Mouse (Mus musculus) lung, adult 2 months (tissue): ENCODE results near the gene Tada2b. TPM values are rescaled to one million over a fixed set of nuclear protein-coding genes. Genes with fewer than 3 reads are reported as not detected.

Experiments used
- DNase-seq: peaks from one replicate; pipeline ENCODE4 v3.0.0; 2022
- H3K4me1 ChIP-seq: fragments of 200-500 bp; 2 replicates; pipeline ENCODE4 v1.6.1; 2011; ENCODE audit warnings: low read length; ENCODE audit not compliant: control insufficient read depth, insufficient read depth
- H3K4me3 ChIP-seq: fragments of 200-500 bp; replicated peaks from 2 replicates; pipeline ENCODE3; 2011; ENCODE audit warnings: low read depth, mild to moderate bottlenecking, control low read depth, low read length; ENCODE audit errors: extremely low read depth
- CTCF ChIP-seq: fragments of 200-500 bp; IDR thresholded peaks from 2 replicates; pipeline ENCODE4 v1.5.1; 2011; ENCODE audit warnings: mild to moderate bottlenecking, low read length, control low read depth; ENCODE audit not compliant: insufficient read depth
- POLR2A ChIP-seq: fragments of 200-500 bp; IDR thresholded peaks from 2 replicates; pipeline ENCODE4 v1.6.1; 2011; ENCODE audit warnings: low read depth, mild to moderate bottlenecking, control low read depth, low read length, borderline replicate concordance; ENCODE audit errors: extremely low read depth
- WGBS: fragments of 180-500 bp; shearing (Covaris S2); methylation state at CpG from one replicate; pipeline ENCODE4 v1.1.7; 2018; 5-methylcytosine and 5-hydroxymethylcytosine counted together
- polyA plus RNA-seq: library from polyadenylated mRNA; depleted of rRNA; stranded (reverse); fragments of >200 nt; gene quantifications from 2 replicates; pipeline ENCODE4 v1.2.3, GENCODE M21; 2012

Tada2b gene
- polyA plus RNA-seq, 1 experiment = 13.9 TPM

GRCm38 (mm10) chr5:36465889-36466288 is 18.2 kb downstream of the Tada2b start:
- WGBS = 12% methylated on average over 8 of the region's 8 CpGs
- TF ChIP-seq CTCF (no peak), POLR2A (no peak)
- H3K4me3 ChIP-seq = no peak overlapping the region
- peaks cover 9% of the 10 kb centered on the region; the same call in 1 of the 2 replicates for H3K4me1 ChIP-seq
- no peak for DNase-seq

- WGBS = under 1% methylated on average over 68 of the region's 68 CpGs
- TF ChIP-seq POLR2A (peak; percentile 95), CTCF (no peak)
- peak within 1 kb of the TSS; percentile 87 for H3K4me3 ChIP-seq
- DNase-seq = peak; percentile 96
- H3K4me1 ChIP-seq = peaks cover 9% of the 10 kb centered on the region; the same call in 1 of the 2 replicates
These were observed 19.1 kb downstream of the Tada2b start, which contains the start of gene Grpel1 for GRCm38 (mm10) chr5:36464709-36465661. Grpel1 (plus strand) TSS chr5:36464998.

GRCm38 (mm10) chr5:36463391-36463790 is 20.7 kb downstream of the Tada2b start:
- peaks cover 9% of the 10 kb centered on the region; the same call in 1 of the 2 replicates for H3K4me1 ChIP-seq
- no peak overlapping the region for H3K4me3 ChIP-seq
- WGBS = 64% methylated on average over 5 of the region's 5 CpGs
- TF ChIP-seq POLR2A (no peak), CTCF (no peak)
- DNase-seq = no peak

GRCm38 (mm10) chr5:36462810-36463209 is 21.3 kb downstream of the Tada2b start:
- TF ChIP-seq POLR2A (no peak), CTCF (peak; percentile 92)
- 15% methylated on average over 7 of the region's 7 CpGs for WGBS
- DNase-seq = peak; percentile 81

GRCm38 (mm10) chr5:36461231-36461630 is 22.9 kb downstream of the Tada2b start:
- TF ChIP-seq POLR2A (no peak), CTCF (no peak)
- Histone ChIP-seq H3K4me3 (no peak overlapping the region), H3K4me1 (peaks cover 9% of the 10 kb centered on the region; the same call in 1 of the 2 replicates)
- no peak for DNase-seq
- WGBS = 49% methylated on average over 2 of the region's 2 CpGs

More at GRCm38 (mm10) chr5:36462810-36463209, 21.3 kb downstream of the Tada2b start:
- Histone ChIP-seq H3K4me3 (no peak overlapping the region), H3K4me1 (peaks cover 9% of the 10 kb centered on the region; the same call in 1 of the 2 replicates)

GRCm38 (mm10) chr5:36460712-36461111 is 23.4 kb downstream of the Tada2b start:
- WGBS = 85% methylated on average over 2 of the region's 2 CpGs
- TF ChIP-seq POLR2A (no peak), CTCF (no peak)
- Histone ChIP-seq H3K4me1 (peaks cover 5% of the 10 kb centered on the region; the same call in 1 of the 2 replicates), H3K4me3 (no peak overlapping the region)
- DNase-seq = no peak

GRCm38 (mm10) chr5:36458926-36459325 is 25.2 kb downstream of the Tada2b start:
- no peak for DNase-seq
- peak; percentile 70 for TF ChIP-seq CTCF
- no peak for TF ChIP-seq POLR2A
- Histone ChIP-seq H3K4me1 (no peaks in the 10 kb centered on the region), H3K4me3 (no peak overlapping the region)
- 6% methylated on average over 4 of the region's 4 CpGs for WGBS

- DNase-seq = no peak
- no peak for TF ChIP-seq POLR2A
- TF ChIP-seq CTCF = no peak
These were observed 26.4 kb downstream of the Tada2b start for GRCm38 (mm10) chr5:36457706-36458105.

GRCm38 (mm10) chr5:36452821-36453220 is 31.3 kb downstream of the Tada2b start:
- WGBS = 49% methylated on average over 6 of the region's 6 CpGs
- no peak for DNase-seq
- H3K4me3 ChIP-seq = no peak overlapping the region
- no peaks in the 10 kb centered on the region for H3K4me1 ChIP-seq
- TF ChIP-seq CTCF (no peak), POLR2A (no peak)

More at GRCm38 (mm10) chr5:36457706-36458105, 26.4 kb downstream of the Tada2b start:
- Histone ChIP-seq H3K4me1 (no peaks in the 10 kb centered on the region), H3K4me3 (no peak overlapping the region)
- 70% methylated on average over 4 of the region's 4 CpGs for WGBS
